Mouse (Mus musculus) embryonic fibroblast, embryonic 13.5 days (primary cell): ENCODE data around the gene C2cd5. TPM values are rescaled to one million over a fixed set of nuclear protein-coding genes. Genes with fewer than 3 reads are reported as not detected.
"Not testable (repeated sequence)": the region's sequence is repeated elsewhere in the genome, so short reads cannot be mapped to it uniquely, and the experiment has no call there.

Experiments used
- H3K27ac ChIP-seq: 2 replicates; pipeline ENCODE4 v1.5.1; 2012; ENCODE audit warnings: low read length, control low read depth, inconsistent platforms; ENCODE audit not compliant: insufficient read depth
- H3K4me1 ChIP-seq: 2 replicates; pipeline ENCODE4 v1.6.1; 2011; ENCODE audit warnings: low read length; ENCODE audit not compliant: control insufficient read depth, insufficient read depth
- H3K4me3 ChIP-seq: 2 replicates; pipeline ENCODE4 v1.5.1; 2011; ENCODE audit warnings: mild to moderate bottlenecking, control low read depth, low read length; ENCODE audit not compliant: insufficient read depth
- CTCF ChIP-seq: IDR thresholded peaks from 2 replicates; pipeline ENCODE4 v1.5.1; 2011; ENCODE audit warnings: mild to moderate bottlenecking, control low read depth, low read length, moderate library complexity, borderline replicate concordance; ENCODE audit not compliant: insufficient read depth
- POLR2A ChIP-seq: IDR thresholded peaks from 2 replicates; pipeline ENCODE4 v1.6.1; 2011; ENCODE audit warnings: low read depth, mild to moderate bottlenecking, control low read depth, low read length, moderate library complexity
- polyA plus RNA-seq: library from polyadenylated mRNA; stranded (reverse); fragments of >200 nt; gene quantifications from 2 replicates; pipeline ENCODE4 v1.2.4, GENCODE M21; 2011; ENCODE audit warnings: low read depth; ENCODE audit not compliant: missing spikeins, insufficient read length

C2cd5 gene
- polyA plus RNA-seq, 1 experiment, result 13.1 TPM

DNA sequence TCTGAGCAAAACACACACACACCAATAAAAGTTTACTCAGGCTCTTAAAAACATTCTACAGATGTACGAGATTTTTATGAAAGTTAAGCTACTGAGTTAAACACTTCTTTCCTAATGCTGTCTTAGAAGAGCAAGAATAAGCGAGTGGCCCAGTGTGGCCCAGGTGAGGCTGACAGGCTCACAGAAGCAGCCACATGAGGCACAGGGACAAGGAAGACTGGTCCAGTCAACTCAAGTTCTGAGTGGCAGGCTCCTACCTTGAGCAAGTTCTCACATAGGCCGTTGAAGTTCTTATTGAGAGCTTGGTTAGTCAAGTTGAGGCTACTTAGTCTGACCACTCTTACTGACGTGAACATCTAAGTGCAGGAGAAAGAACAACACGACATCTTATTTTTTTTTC, 69.4 kb downstream of the C2cd5 start:
- Histone ChIP-seq H3K4me3 (no peak overlapping the region), H3K27ac (no peak overlapping the region), H3K4me1 (no peaks in the 10 kb centered on the region)
- TF ChIP-seq POLR2A (no peak), CTCF (no peak)

DNA sequence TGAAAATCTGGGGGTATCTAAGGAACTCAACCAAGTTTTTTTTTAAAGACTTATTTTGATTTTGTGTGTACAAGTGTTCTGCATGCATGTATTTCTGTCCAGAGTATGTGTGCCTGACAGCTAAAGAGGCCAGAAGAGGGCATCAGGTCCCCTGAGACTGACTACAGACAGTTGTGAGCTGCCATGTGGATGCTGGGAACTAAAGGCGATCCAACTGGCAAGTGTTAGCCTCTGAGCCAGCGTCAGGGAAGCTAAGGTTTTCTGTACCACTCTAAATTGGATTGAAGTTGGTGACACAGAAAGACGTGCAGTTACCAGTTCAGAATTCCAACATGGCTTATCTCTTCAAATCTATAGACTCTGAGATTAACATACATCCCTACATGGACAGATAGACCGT, 72.0 kb downstream of the C2cd5 start:
- no peak overlapping the region for H3K4me3 ChIP-seq
- H3K4me1 ChIP-seq, result no peaks in the 10 kb centered on the region
- no peak overlapping the region for H3K27ac ChIP-seq
- TF ChIP-seq POLR2A (no peak), CTCF (no peak)

DNA sequence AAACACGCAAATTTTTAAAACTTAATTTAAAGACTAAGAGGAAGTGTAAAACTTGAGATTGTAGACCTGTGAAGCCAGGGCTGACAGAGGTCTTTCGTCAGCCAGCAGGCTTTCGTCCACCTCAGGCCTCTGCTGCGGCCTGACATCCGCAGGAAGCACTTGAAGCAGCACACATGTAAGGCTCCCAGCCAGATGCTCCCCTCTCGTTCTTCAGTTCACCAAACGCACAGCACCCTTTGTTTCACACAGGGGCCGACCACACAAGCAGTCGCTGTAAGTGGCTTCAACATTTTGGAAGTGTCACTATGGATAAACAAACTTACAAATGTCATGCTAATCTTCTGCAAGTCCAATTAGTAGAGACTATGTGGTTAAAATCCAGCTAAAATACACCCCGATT, 72.5 kb downstream of the C2cd5 start:
- Histone ChIP-seq H3K27ac (no peak overlapping the region), H3K4me3 (no peak overlapping the region), H3K4me1 (no peaks in the 10 kb centered on the region)
- TF ChIP-seq POLR2A (no peak), CTCF (no peak)

GRCm38 (mm10) chr6:143023691-143024090, 76.2 kb downstream of the C2cd5 start:
- Histone ChIP-seq H3K4me1 (no peaks in the 10 kb centered on the region), H3K27ac (no peak overlapping the region), H3K4me3 (no peak overlapping the region)
- TF ChIP-seq CTCF (no peak), POLR2A (no peak)

DNA sequence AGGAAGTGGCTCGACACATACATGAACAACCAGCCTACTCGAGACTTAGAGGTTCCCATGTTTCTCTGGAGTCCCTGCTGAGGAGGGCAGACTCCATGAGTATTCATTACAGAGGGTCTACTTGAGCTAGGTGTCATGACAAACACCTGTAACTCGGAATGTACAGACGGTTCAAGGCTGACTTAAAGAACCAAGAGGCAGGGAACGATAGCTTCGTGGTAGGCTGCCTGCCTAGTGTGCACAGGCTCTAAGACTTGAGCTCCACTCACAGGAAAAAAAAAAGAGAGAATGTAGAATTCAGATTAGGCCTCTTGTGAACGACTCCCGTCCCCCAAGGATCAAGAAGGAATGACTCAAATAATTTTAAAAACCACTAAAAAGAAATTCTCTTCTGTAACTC, 78.2 kb downstream of the C2cd5 start:
- Histone ChIP-seq H3K27ac (no peak overlapping the region), H3K4me1 (no peaks in the 10 kb centered on the region), H3K4me3 (no peak overlapping the region)
- no peak for TF ChIP-seq POLR2A
- no peak for TF ChIP-seq CTCF

- Histone ChIP-seq H3K4me1 (no peaks in the 10 kb centered on the region), H3K4me3 (no peak overlapping the region), H3K27ac (no peak overlapping the region)
- TF ChIP-seq CTCF (no peak), POLR2A (no peak)
These were observed 79.3 kb downstream of the C2cd5 start for GRCm38 (mm10) chr6:143020647-143021046.

- TF ChIP-seq CTCF, result no peak
- no peak for TF ChIP-seq POLR2A
- H3K4me3 ChIP-seq, result no peak overlapping the region
- no peak overlapping the region for H3K27ac ChIP-seq
- no peaks in the 10 kb centered on the region for H3K4me1 ChIP-seq
These were observed 79.8 kb downstream of the C2cd5 start for GRCm38 (mm10) chr6:143020146-143020545.

DNA sequence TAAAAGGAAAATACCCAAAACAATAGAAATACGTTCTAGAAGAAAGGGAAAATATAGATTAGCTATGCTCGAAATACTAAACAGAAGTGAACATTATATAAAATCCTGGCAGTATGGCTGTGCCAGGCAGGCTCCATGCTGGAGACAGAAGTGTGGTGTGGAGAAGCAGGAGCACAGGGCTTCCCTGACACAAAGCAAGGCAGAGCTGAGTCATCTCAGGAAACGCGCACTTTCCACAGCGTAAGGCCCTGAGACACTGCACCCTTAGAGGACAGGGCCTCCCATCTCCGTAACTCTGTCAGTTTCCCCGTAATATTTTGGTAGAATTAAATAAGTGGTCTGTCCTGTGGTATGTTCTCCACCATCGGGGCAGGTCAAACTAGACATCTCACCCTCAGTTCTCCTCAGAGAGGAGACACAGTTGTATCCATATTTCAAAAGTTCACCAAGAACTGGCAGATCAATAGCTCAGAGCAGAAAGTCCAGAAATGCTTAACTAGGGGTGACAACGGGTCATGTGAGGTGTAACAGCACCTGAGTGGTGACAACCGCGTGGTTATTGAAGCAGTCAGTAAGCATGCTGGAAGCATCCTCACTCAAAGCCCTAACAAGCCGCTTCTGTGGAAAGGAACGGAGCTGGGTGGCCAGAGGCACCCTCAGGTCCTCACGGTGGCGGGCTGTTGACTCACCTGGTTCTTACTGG, 87.3 kb downstream of the C2cd5 start:
- H3K27ac ChIP-seq, result no peak overlapping the region
- H3K4me1 ChIP-seq, result no peaks in the 10 kb centered on the region
- TF ChIP-seq POLR2A (no peak), CTCF (no peak)
- H3K4me3 ChIP-seq, result no peak overlapping the region

DNA sequence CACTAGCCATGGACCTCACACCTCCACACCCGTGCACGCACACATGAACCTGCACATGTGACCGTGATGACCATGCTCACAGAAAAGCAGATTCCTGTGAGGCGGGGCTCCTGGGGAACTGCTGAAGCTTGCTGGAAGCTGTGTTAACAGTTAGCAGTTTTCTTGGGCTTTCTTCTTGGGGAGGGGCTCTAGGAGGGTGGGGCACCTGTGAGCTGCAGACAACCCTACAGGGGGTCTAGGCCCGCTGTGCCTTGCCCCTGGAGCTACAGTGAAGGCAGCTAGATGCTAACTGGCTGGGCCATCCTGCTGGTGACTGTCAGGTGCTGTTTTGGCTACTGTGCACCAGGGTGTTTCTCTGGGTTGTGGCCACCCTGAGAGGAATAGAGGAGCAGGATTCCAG, 91.1 kb downstream of the C2cd5 start:
- H3K27ac ChIP-seq, result no peak overlapping the region
- H3K4me1 ChIP-seq, result no peaks in the 10 kb centered on the region
- TF ChIP-seq POLR2A, result no peak
- no peak for TF ChIP-seq CTCF
- no peak overlapping the region for H3K4me3 ChIP-seq

DNA sequence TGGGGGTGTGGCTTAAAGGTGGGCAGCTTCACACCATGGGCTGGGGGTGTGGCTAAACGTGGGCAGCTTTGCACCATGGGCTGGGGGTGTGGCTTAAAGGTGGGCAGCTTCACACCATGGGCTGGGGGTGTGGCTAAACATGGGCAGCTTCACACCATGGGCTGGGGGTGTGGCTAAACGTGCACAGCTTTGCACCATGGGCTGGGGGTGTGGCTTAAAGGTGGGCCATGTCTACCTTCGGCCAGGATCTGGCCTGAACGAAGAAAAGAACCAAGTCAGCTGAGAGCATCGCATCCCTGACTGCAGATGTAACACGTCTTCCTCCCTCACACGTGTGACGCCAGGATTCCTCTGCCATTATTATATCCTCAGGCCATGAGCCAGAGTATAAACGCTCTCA, 94.7 kb downstream of the C2cd5 start:
- not testable (repeated sequence) for H3K27ac ChIP-seq, H3K4me3 ChIP-seq, H3K4me1 ChIP-seq

DNA sequence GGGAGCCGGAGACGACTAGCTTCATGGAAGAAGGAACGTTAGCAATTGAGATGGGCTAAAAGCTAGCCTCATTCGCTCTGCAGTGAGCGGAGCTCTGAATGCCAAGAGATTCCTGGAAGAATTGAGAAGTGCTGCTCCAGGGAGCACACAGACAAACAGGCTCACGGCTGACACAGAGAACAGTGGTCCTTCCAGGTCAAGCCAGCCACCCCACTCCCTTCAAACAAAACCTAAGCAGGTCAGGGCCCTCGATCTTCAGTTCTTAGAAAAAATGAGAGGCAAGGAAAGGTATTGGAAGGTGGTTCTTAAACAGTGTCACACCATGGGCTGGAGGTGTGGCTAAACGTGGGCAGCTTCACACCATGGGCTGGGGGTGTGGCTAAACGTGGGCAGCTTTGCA, 95.1 kb downstream of the C2cd5 start:
- no peaks in the 10 kb centered on the region for H3K4me1 ChIP-seq
- TF ChIP-seq CTCF, result no peak
- no peak overlapping the region for H3K4me3 ChIP-seq

More for the DNA sequence above, 95.1 kb downstream of the C2cd5 start:
- H3K27ac ChIP-seq, result no peak overlapping the region
